Mouse (Mus musculus) kidney, postnatal 0 days (tissue): ENCODE results near the gene Taok2. TPM values are rescaled to one million over a fixed set of nuclear protein-coding genes. Genes with fewer than 3 reads are reported as not detected.

Source experiments
- ATAC-seq: fragments of 200-750 bp; cut with Nextera tagmentation; replicated peaks from 2 replicates; pipeline ENCODE4 v1.8.0; 2017; ENCODE audit warnings: low read depth, moderate number of reproducible peaks, moderate TSS enrichment, moderate library complexity; ENCODE audit not compliant: low FRiP score
- DNase-seq: peaks from one replicate; pipeline ENCODE4 v3.0.0-alpha.2; 2016; ENCODE audit warnings: low spot score
- H3K27ac ChIP-seq: fragments of 300-500 bp; sonication (generic); 2 replicates; pipeline ENCODE4 v1.5.1; 2014; ENCODE audit warnings: mild to moderate bottlenecking
- H3K27me3 ChIP-seq: fragments of 300-500 bp; sonication (generic); 2 replicates; pipeline ENCODE4 v1.6.1; 2014; ENCODE audit warnings: low read length, mixed read lengths; ENCODE audit not compliant: insufficient read depth
- H3K36me3 ChIP-seq: fragments of 300-500 bp; sonication (generic); 2 replicates; pipeline ENCODE4 v1.6.1; 2014; ENCODE audit warnings: low read length, mixed read lengths; ENCODE audit not compliant: insufficient read depth
- H3K4me1 ChIP-seq: fragments of 300-500 bp; sonication (generic); replicated peaks from 2 replicates; pipeline ENCODE4 v1.6.1; 2014; ENCODE audit warnings: antibody characterized with exemption, low read length, mixed read lengths; ENCODE audit not compliant: insufficient read depth
- H3K4me2 ChIP-seq: fragments of 300-500 bp; sonication (generic); 2 replicates; pipeline ENCODE4 v1.6.1; 2014; ENCODE audit warnings: mild to moderate bottlenecking, low read length, moderate library complexity, mixed read lengths
- H3K4me3 ChIP-seq: fragments of 300-500 bp; sonication (generic); replicated peaks from 2 replicates; pipeline ENCODE4 v1.5.1; 2014; ENCODE audit warnings: low read depth, low read length
- H3K9ac ChIP-seq: fragments of 300-500 bp; sonication (generic); 2 replicates; pipeline ENCODE4 v1.6.1; 2014; ENCODE audit warnings: low read depth, low read length
- H3K9me3 ChIP-seq: fragments of 300-500 bp; sonication (generic); replicated peaks from 2 replicates; pipeline ENCODE4 v1.6.1; 2016; ENCODE audit warnings: low read length, inconsistent platforms, mixed read lengths
- CTCF ChIP-seq: IDR thresholded peaks from 2 replicates; pipeline ENCODE4 v1.5.1; 2016; ENCODE audit warnings: antibody characterized with exemption, low read depth, mild to moderate bottlenecking, moderate library complexity
- WGBS: fragments of 180-500 bp; shearing (Covaris S2); extraction: QIAGEN DNeasy Blood & Tissue Kit; methylation state at CpG from one replicate; pipeline ENCODE4 v1.1.7; 2014; 5-methylcytosine and 5-hydroxymethylcytosine counted together
- polyA plus RNA-seq: library from polyadenylated mRNA; unstranded; fragments of >200 nt; fragmentation: Nextera tagmentation; extraction: Ambion mirVana; gene quantifications from 2 replicates; pipeline ENCODE4 v1.2.1, GENCODE M21; 2015

Gene Taok2
- polyA plus RNA-seq, 1 experiment from 2014 or later: 26.2 TPM

GRCm38 (mm10) chr7:126881040-126881439, 3.5 kb downstream of the Taok2 start:
- peak overlapping the region; percentile 99 for H3K4me2 ChIP-seq
- no peak overlapping the region for H3K4me3 ChIP-seq
- peak overlapping the region; percentile 81 for H3K27ac ChIP-seq
- H3K4me1 ChIP-seq: peaks cover 4% of the 10 kb centered on the region
- H3K27me3 ChIP-seq: no peaks in the 10 kb centered on the region
- ATAC-seq (no peak), DNase-seq (peak; percentile 58)
- WGBS: 67% methylated on average over 6 of the region's 6 CpGs
- peaks cover 41% of the 10 kb centered on the region for H3K36me3 ChIP-seq
- no peak for TF ChIP-seq CTCF
- no peaks in the 10 kb centered on the region for H3K9me3 ChIP-seq
- peak overlapping the region; percentile 40; the same call in 1 of the 2 replicates for H3K9ac ChIP-seq

- WGBS: 92% methylated on average over 1 of the region's 1 CpGs
- H3K9ac ChIP-seq: no peak overlapping the region
Observed at GRCm38 (mm10) chr7:126877239-126877638, 7.3 kb downstream of the Taok2 start.

GRCm38 (mm10) chr7:126870520-126870891, 14.0 kb downstream of the Taok2 start:
- ATAC-seq (no peak; the same call in 1 of the 2 replicates), DNase-seq (no peak)
- no peak overlapping the region for H3K4me3 ChIP-seq
- H3K36me3 ChIP-seq: peaks cover 92% of the 10 kb centered on the region
- no peaks in the 10 kb centered on the region for H3K27me3 ChIP-seq
- WGBS: 98% methylated on average over 2 of the region's 2 CpGs
- no peak overlapping the region for H3K9ac ChIP-seq
- H3K9me3 ChIP-seq: no peaks in the 10 kb centered on the region
- TF ChIP-seq CTCF: no peak
- H3K27ac ChIP-seq: no peak overlapping the region
- no peak overlapping the region for H3K4me2 ChIP-seq
- H3K4me1 ChIP-seq: no peaks in the 10 kb centered on the region

More at GRCm38 (mm10) chr7:126877239-126877638, 7.3 kb downstream of the Taok2 start:
- no peak overlapping the region for H3K4me3 ChIP-seq
- H3K27me3 ChIP-seq: no peaks in the 10 kb centered on the region
- H3K4me1 ChIP-seq: peaks cover 4% of the 10 kb centered on the region; the same call in 1 of the 2 replicates
- peaks cover 78% of the 10 kb centered on the region for H3K36me3 ChIP-seq
- no peaks in the 10 kb centered on the region for H3K9me3 ChIP-seq
- H3K27ac ChIP-seq: no peak overlapping the region
- ATAC-seq (no peak), DNase-seq (no peak)
- TF ChIP-seq CTCF: no peak
- H3K4me2 ChIP-seq: no peak overlapping the region

- Histone ChIP-seq H3K36me3 (peaks cover 91% of the 10 kb centered on the region), H3K27ac (no peak overlapping the region), H3K27me3 (no peaks in the 10 kb centered on the region), H3K9ac (no peak overlapping the region), H3K4me1 (no peaks in the 10 kb centered on the region), H3K4me2 (no peak overlapping the region), H3K4me3 (no peak overlapping the region), H3K9me3 (no peaks in the 10 kb centered on the region)
- ATAC-seq: no peak
- WGBS: 89% methylated on average over 23 of the region's 23 CpGs
- DNase-seq: no peak
- TF ChIP-seq CTCF: no peak
Observed at GRCm38 (mm10) chr7:126869780-126870519, 14.6 kb downstream of the Taok2 start.

GRCm38 (mm10) chr7:126868003-126868402, 16.5 kb downstream of the Taok2 start:
- peaks cover 3% of the 10 kb centered on the region; the same call in 1 of the 2 replicates for H3K4me1 ChIP-seq
- no peak for DNase-seq
- TF ChIP-seq CTCF: no peak
- no peaks in the 10 kb centered on the region for H3K9me3 ChIP-seq
- no peaks in the 10 kb centered on the region for H3K27me3 ChIP-seq
- no peak for ATAC-seq
- H3K27ac ChIP-seq: no peak overlapping the region
- no peak overlapping the region for H3K9ac ChIP-seq
- H3K4me2 ChIP-seq: no peak overlapping the region
- no peak overlapping the region for H3K4me3 ChIP-seq
- 88% methylated on average over 12 of the region's 12 CpGs for WGBS
- peaks cover 80% of the 10 kb centered on the region for H3K36me3 ChIP-seq

- ATAC-seq (no peak), DNase-seq (no peak)
- Histone ChIP-seq H3K4me3 (no peak overlapping the region), H3K4me1 (peaks cover 8% of the 10 kb centered on the region; the same call in 1 of the 2 replicates), H3K27me3 (no peaks in the 10 kb centered on the region), H3K36me3 (peaks cover 75% of the 10 kb centered on the region), H3K9me3 (no peaks in the 10 kb centered on the region), H3K4me2 (no peak overlapping the region), H3K27ac (no peak overlapping the region), H3K9ac (no peak overlapping the region)
- WGBS: 96% methylated on average over 2 of the region's 2 CpGs
- no peak for TF ChIP-seq CTCF
Observed at GRCm38 (mm10) chr7:126867534-126867933, 17.0 kb downstream of the Taok2 start.
